Mouse (Mus musculus) CH12.LX (cell line): Measurements from ENCODE around the gene Prps1l3. TPM values are rescaled to one million over a fixed set of nuclear protein-coding genes. Genes with fewer than 3 reads are reported as not detected.

Experiments used
- DNase-seq: peaks from one replicate; pipeline ENCODE4 v3.0.0-alpha.2; 2013; ENCODE audit errors: extremely low read depth
- H3K27ac ChIP-seq: 2 replicates; pipeline ENCODE4 v1.5.1; 2012; ENCODE audit warnings: low read depth, mild to moderate bottlenecking, control low read depth, moderate library complexity; ENCODE audit not compliant: insufficient read depth
- H3K27me3 ChIP-seq: replicated peaks from 2 replicates; pipeline ENCODE3; 2012; ENCODE audit warnings: inconsistent platforms
- H3K36me3 ChIP-seq, 2 experiments: replicated peaks in 1 of 2; 2 replicates each; pipeline versions ENCODE3 to v1.6.1; 2012; ENCODE audit warnings: inconsistent platforms in 1 of 2, low read length in 1 of 2, mild to moderate bottlenecking in 1 of 2, mixed read lengths in 1 of 2, moderate library complexity in 1 of 2; ENCODE audit not compliant: control insufficient read depth in 1 of 2, insufficient read depth in 1 of 2
- H3K4me1 ChIP-seq, 2 experiments: 2 replicates each; pipeline ENCODE4 v1.6.1; 2012; ENCODE audit warnings: inconsistent platforms in 1 of 2, moderate library complexity in 1 of 2; ENCODE audit not compliant: insufficient read depth in 2 of 2, control insufficient read depth in 1 of 2
- H3K4me2 ChIP-seq: 2 replicates; pipeline ENCODE4 v1.6.1; 2012; ENCODE audit warnings: low read depth, mild to moderate bottlenecking, control low read depth; ENCODE audit not compliant: poor library complexity, insufficient read depth, severe bottlenecking
- H3K4me3 ChIP-seq, 3 experiments: fragments of 150-350 bp in 1 of 3; sonication (generic) in 1 of 3; replicated peaks in 1 of 3; 2 replicates each; pipeline versions ENCODE3 to v1.5.1; 2011 to 2012; ENCODE audit warnings: low read depth in 2 of 3, low read length in 2 of 3, mild to moderate bottlenecking in 2 of 3, moderate library complexity in 2 of 3, control low read depth in 1 of 3, improper control_type of control experiment in 1 of 3, inconsistent platforms in 1 of 3, mixed read lengths in 1 of 3; ENCODE audit not compliant: poor library complexity in 1 of 3
- H3K79me2 ChIP-seq: replicated peaks from 2 replicates; pipeline ENCODE4 v1.6.1; 2012; ENCODE audit warnings: mild to moderate bottlenecking, moderate library complexity; ENCODE audit not compliant: control insufficient read depth, poor library complexity, insufficient read depth, severe bottlenecking; ENCODE audit errors: extremely low read depth
- H3K9ac ChIP-seq: 2 replicates; pipeline ENCODE4 v1.6.1; 2012; ENCODE audit warnings: low read depth, mild to moderate bottlenecking, control low read depth, moderate library complexity; ENCODE audit not compliant: insufficient read depth
- H3K9me3 ChIP-seq: replicated peaks from 2 replicates; pipeline ENCODE3; 2012; ENCODE audit warnings: low read length, inconsistent platforms, mixed read lengths
- BHLHE40 ChIP-seq: IDR thresholded peaks from 2 replicates; pipeline ENCODE4 v1.6.1; 2011; ENCODE audit warnings: mild to moderate bottlenecking, low read depth, low read length, improper control_type of control experiment
- CHD2 ChIP-seq: IDR thresholded peaks from 2 replicates; pipeline ENCODE4 v1.6.1; 2011; ENCODE audit warnings: low read length, improper control_type of control experiment
- CTCF ChIP-seq, 2 experiments: IDR thresholded peaks in 1 of 2; conservative IDR thresholded peaks in 1 of 2; 2 replicates each; pipeline ENCODE4 v1.5.1; 2011 to 2012; ENCODE audit warnings: low read depth in 2 of 2, low read length in 2 of 2, improper control_type of control experiment in 1 of 2, inconsistent platforms in 1 of 2, mild to moderate bottlenecking in 1 of 2, moderate library complexity in 1 of 2
- ELF1 ChIP-seq: IDR thresholded peaks from 2 replicates; pipeline ENCODE4 v1.6.1; 2014; ENCODE audit warnings: low read depth, mild to moderate bottlenecking, inconsistent platforms, low read length, improper control_type of control experiment
- HCFC1 ChIP-seq: IDR thresholded peaks from 2 replicates; pipeline ENCODE4 v1.6.1; 2012; ENCODE audit warnings: low read depth, mild to moderate bottlenecking, inconsistent platforms, low read length, improper control_type of control experiment
- MAX ChIP-seq: IDR thresholded peaks from 2 replicates; pipeline ENCODE4 v1.6.1; 2011; ENCODE audit warnings: low read length, improper control_type of control experiment
- MAZ ChIP-seq: IDR thresholded peaks from 2 replicates; pipeline ENCODE4 v1.6.1; 2012; ENCODE audit warnings: low read depth, mild to moderate bottlenecking, inconsistent platforms, low read length, improper control_type of control experiment, moderate library complexity
- MEF2A ChIP-seq: IDR thresholded peaks from 2 replicates; pipeline ENCODE4 v1.6.1; 2014; ENCODE audit warnings: low read depth, mild to moderate bottlenecking, inconsistent platforms, low read length, improper control_type of control experiment, borderline replicate concordance
- MXI1 ChIP-seq: IDR thresholded peaks from 2 replicates; pipeline ENCODE4 v1.6.1; 2011; ENCODE audit warnings: mild to moderate bottlenecking, low read depth, low read length, improper control_type of control experiment
- MYC ChIP-seq: IDR thresholded peaks from 2 replicates; pipeline ENCODE4 v1.6.1; 2011; ENCODE audit warnings: low read depth, mild to moderate bottlenecking, improper control_type of control experiment, low read length
- NELFE ChIP-seq: IDR thresholded peaks from 2 replicates; pipeline ENCODE4 v1.6.1; 2011; ENCODE audit warnings: low read depth, low read length, improper control_type of control experiment
- NRF1 ChIP-seq: IDR thresholded peaks from 2 replicates; pipeline ENCODE4 v1.6.1; 2014; ENCODE audit warnings: low read depth, mild to moderate bottlenecking, inconsistent platforms, low read length, improper control_type of control experiment, moderate library complexity
- POLR2A ChIP-seq: IDR thresholded peaks from 2 replicates; pipeline ENCODE4 v1.6.1; 2011; ENCODE audit warnings: low read depth, mild to moderate bottlenecking, improper control_type of control experiment, low read length
- POLR2AphosphoS2 ChIP-seq: IDR thresholded peaks from 2 replicates; pipeline ENCODE4 v1.6.1; 2011; ENCODE audit warnings: low read depth, low read length, improper control_type of control experiment
- RAD21 ChIP-seq: IDR thresholded peaks from 2 replicates; pipeline ENCODE4 v1.6.1; 2011; ENCODE audit warnings: low read depth, mild to moderate bottlenecking, low read length, improper control_type of control experiment, moderate library complexity
- SIN3A ChIP-seq: IDR thresholded peaks from 2 replicates; pipeline ENCODE4 v1.6.1; 2012; ENCODE audit warnings: low read length, improper control_type of control experiment, inconsistent platforms
- TBP ChIP-seq: conservative IDR thresholded peaks from 2 replicates; pipeline ENCODE4 v1.6.1; 2011; ENCODE audit warnings: low read depth, low read length, improper control_type of control experiment
- TCF12 ChIP-seq: IDR thresholded peaks from 2 replicates; pipeline ENCODE4 v1.6.1; 2014; ENCODE audit warnings: low read depth, mild to moderate bottlenecking, inconsistent platforms, low read length, improper control_type of control experiment
- UBTF ChIP-seq: IDR thresholded peaks from 2 replicates; pipeline ENCODE4 v1.6.1; 2012; ENCODE audit warnings: low read depth, mild to moderate bottlenecking, inconsistent platforms, low read length, improper control_type of control experiment, moderate library complexity
- USF2 ChIP-seq: conservative IDR thresholded peaks from 2 replicates; pipeline ENCODE4 v1.6.1; 2011; ENCODE audit warnings: low read depth, low read length, improper control_type of control experiment
- ZKSCAN1 ChIP-seq: IDR thresholded peaks from 2 replicates; pipeline ENCODE4 v1.6.1; 2012; ENCODE audit warnings: low read depth, inconsistent platforms, low read length, improper control_type of control experiment, borderline replicate concordance
- ZMIZ1 ChIP-seq: IDR thresholded peaks from 2 replicates; pipeline ENCODE4 v1.6.1; 2012; ENCODE audit warnings: low read depth, mild to moderate bottlenecking, inconsistent platforms, low read length, improper control_type of control experiment
- dilution Hi-C: fragments of 300-500 bp; cut with MboI; formaldehyde crosslinking; loops from 2 replicates; pipeline ENCODE4 v1.14.3; 2020; ENCODE audit warnings: low sequenced_read_pairs; ENCODE audit not compliant: extremely low pct_unique_long_range_greater_than_20kb, extremely low pct_ligation_motif_present
- in situ Hi-C: fragments of 300-500 bp; cut with MboI; formaldehyde crosslinking; loops from 3 replicates; pipeline ENCODE4 v1.14.3; 2019; ENCODE audit warnings: low sequenced_read_pairs, low pct_ligation_motif_present, low pct_unique_long_range_greater_than_20kb, mixed read lengths
- polyA plus RNA-seq: library from polyadenylated mRNA; unstranded; fragments of >175 nt; gene quantifications from 2 replicates; pipeline ENCODE4 v1.2.1, GENCODE M21; 2012; ENCODE audit warnings: low read depth; ENCODE audit not compliant: insufficient read length
- total RNA-seq, 2 experiments: library from RNA; depleted of rRNA; stranded (reverse); fragments of 300-350 nt in 1 of 2; fragments of >200 nt in 1 of 2; gene quantifications; 2 replicates each; pipeline ENCODE4 v1.2.3; 2012 to 2014

Prps1l3 gene
- total RNA-seq (2012; rRNA removed) (91.2 and 112 TPM in 2 replicates), total RNA-seq (2014; rRNA removed) (163 and 184 TPM in 2 replicates), polyA plus RNA-seq (84.0 and 92.3 TPM in 2 replicates)

GRCm38 (mm10) chr12:57230192-57230706, at the start of gene Prps1l3, which contains the start of gene Mipol1:
TSS of gene Prps1l3 (plus strand) at chr12:57230412.
TSS of gene Mipol1 (plus strand) at chr12:57230427.
- in situ Hi-C loops (no loop called here), dilution Hi-C loops (no loop called here)
- Histone ChIP-seq H3K4me2 (peak within 1 kb of the TSS; percentile 82), H3K9ac (peak within 1 kb of the TSS; percentile 82), H3K4me3 (peak within 1 kb of the TSS; percentile 79 to 93 (median 90)), H3K79me2 (peaks cover 33% of the 10 kb centered on the region), H3K9me3 (no peaks in the 10 kb centered on the region), H3K27me3 (no peaks in the 10 kb centered on the region), H3K36me3 (peaks cover 0 to 8% of the 10 kb centered on the region in 2 experiments), H3K27ac (peak within 1 kb of the TSS; percentile 82), H3K4me1 (peaks cover 2 to 8% of the 10 kb centered on the region in 2 experiments; a peak in 3 of 4 replicates)
- peak; percentile 91 for DNase-seq
- TF ChIP-seq MEF2A: no peak; the same call in 1 of the 2 replicates
- TF ChIP-seq USF2: no peak
- TF ChIP-seq MXI1: peak; percentile 80
- TF ChIP-seq ZKSCAN1: no peak
- no peak for TF ChIP-seq RAD21
- TF ChIP-seq SIN3A: peak; percentile 11; the same call in 1 of the 2 replicates
- peak; percentile 71; the same call in 1 of the 2 replicates for TF ChIP-seq POLR2AphosphoS2
- peak; percentile 74; the same call in 1 of the 2 replicates for TF ChIP-seq MYC
- TF ChIP-seq MAX: peak; percentile 83; the same call in 1 of the 2 replicates
- TF ChIP-seq NRF1: peak; percentile 92
- no peak for TF ChIP-seq CTCF (conservative IDR thresholded peaks at IDR 0.05 in 1 of 2, IDR thresholded peaks at IDR 0.05 in 1 of 2; ENCODE audit: low read depth in 2 of 2, low read length in 2 of 2)
- TF ChIP-seq TCF12: peak; percentile 70
- TF ChIP-seq POLR2A: peak; percentile 94
- TF ChIP-seq ELF1: peak; percentile 82
- TF ChIP-seq ZMIZ1: peak; percentile 57; the same call in 1 of the 2 replicates
- no peak for TF ChIP-seq UBTF
- peak; percentile 62 for TF ChIP-seq BHLHE40
- peak; percentile 81 for TF ChIP-seq TBP
- peak; percentile 59 for TF ChIP-seq CHD2
- peak; percentile 89 for TF ChIP-seq NELFE
- peak; percentile 14; the same call in 1 of the 2 replicates for TF ChIP-seq MAZ
- TF ChIP-seq HCFC1: peak; percentile 56
